Mouse (Mus musculus): ENCODE data around the gene Yjefn3. TPM values are rescaled to one million over a fixed set of nuclear protein-coding genes. Genes with fewer than 3 reads are reported as not detected.

Gene Yjefn3
- polyA plus RNA-seq, 1 experiment from 2014 or later, result 8.4 TPM

- WGBS, result 95% methylated on average over 3 of the region's 3 CpGs
- H3K4me1 ChIP-seq (ENCODE audit: control insufficient read depth, insufficient read depth, low read length), result 0 out of 2 replicates have a peak, but pooled peaks cover 2% of the 10 kb centered on the region
- H3K36me3 ChIP-seq (ENCODE audit: control insufficient read depth, insufficient read depth, low read length), result peaks cover 2% of the 10 kb centered on the region; the same call in 1 of the 2 replicates
- no peak overlapping the region for H3K4me3 ChIP-seq (replicated peaks; ENCODE audit: low read depth, low read length)
- H3K27me3 ChIP-seq (ENCODE audit: control insufficient read depth, insufficient read depth, low read length), result no peaks in the 10 kb centered on the region
- DNase-seq (no peak), ATAC-seq (ENCODE audit: low FRiP score, low TSS enrichment) (no peak)
- H3K27ac ChIP-seq (replicated peaks; ENCODE audit: low read depth, low read length), result no peak overlapping the region
- H3K9ac ChIP-seq (replicated peaks; ENCODE audit: low read length), result no peak overlapping the region
- H3K4me2 ChIP-seq (ENCODE audit: low read length), result no peak overlapping the region
- no peaks in the 10 kb centered on the region for H3K9me3 ChIP-seq (ENCODE audit: control insufficient read depth, low read length)
These were observed 32.9 kb upstream of the Yjefn3 start for GRCm38 (mm10) chr8:69935431-69935830.

- H3K4me1 ChIP-seq (ENCODE audit: control insufficient read depth, insufficient read depth, low read length), result 0 out of 2 replicates have a peak, but pooled peaks cover 2% of the 10 kb centered on the region
- H3K36me3 ChIP-seq (ENCODE audit: control insufficient read depth, insufficient read depth, low read length), result peaks cover 2% of the 10 kb centered on the region; the same call in 1 of the 2 replicates
- ATAC-seq (ENCODE audit: low FRiP score, low TSS enrichment) (no peak), DNase-seq (no peak)
- no peaks in the 10 kb centered on the region for H3K27me3 ChIP-seq (ENCODE audit: control insufficient read depth, insufficient read depth, low read length)
- H3K9me3 ChIP-seq (ENCODE audit: control insufficient read depth, low read length), result no peaks in the 10 kb centered on the region
- H3K9ac ChIP-seq (replicated peaks; ENCODE audit: low read length), result no peak overlapping the region
- 91% methylated on average over 5 of the region's 5 CpGs for WGBS
- no peak overlapping the region for H3K27ac ChIP-seq (replicated peaks; ENCODE audit: low read depth, low read length)
- H3K4me3 ChIP-seq (replicated peaks; ENCODE audit: low read depth, low read length), result no peak overlapping the region
- no peak overlapping the region for H3K4me2 ChIP-seq (ENCODE audit: low read length)
These were observed 32.1 kb upstream of the Yjefn3 start for GRCm38 (mm10) chr8:69934582-69934981.

GRCm38 (mm10) chr8:69933811-69934210, 31.3 kb upstream of the Yjefn3 start:
- WGBS, result 90% methylated on average over 2 of the region's 2 CpGs

GRCm38 (mm10) chr8:69926901-69927300, 24.4 kb upstream of the Yjefn3 start:
- DNase-seq, result no peak
- H3K4me1 ChIP-seq (ENCODE audit: control insufficient read depth, insufficient read depth, low read length), result no peaks in the 10 kb centered on the region
- no peak for ATAC-seq (ENCODE audit: low FRiP score, low TSS enrichment)
- H3K9ac ChIP-seq (replicated peaks; ENCODE audit: low read length), result no peak overlapping the region
- H3K4me2 ChIP-seq (ENCODE audit: low read length), result no peak overlapping the region
- H3K36me3 ChIP-seq (ENCODE audit: control insufficient read depth, insufficient read depth, low read length), result no peaks in the 10 kb centered on the region
- H3K4me3 ChIP-seq (replicated peaks; ENCODE audit: low read depth, low read length), result no peak overlapping the region
- no peaks in the 10 kb centered on the region for H3K27me3 ChIP-seq (ENCODE audit: control insufficient read depth, insufficient read depth, low read length)
- no peaks in the 10 kb centered on the region for H3K9me3 ChIP-seq (ENCODE audit: control insufficient read depth, low read length)
- H3K27ac ChIP-seq (replicated peaks; ENCODE audit: low read depth, low read length), result no peak overlapping the region

More at GRCm38 (mm10) chr8:69933811-69934210, 31.3 kb upstream of the Yjefn3 start:
- no peak overlapping the region for H3K27ac ChIP-seq (replicated peaks; ENCODE audit: low read depth, low read length)
- peaks cover 2% of the 10 kb centered on the region; the same call in 1 of the 2 replicates for H3K36me3 ChIP-seq (ENCODE audit: control insufficient read depth, insufficient read depth, low read length)
- H3K27me3 ChIP-seq (ENCODE audit: control insufficient read depth, insufficient read depth, low read length), result no peaks in the 10 kb centered on the region
- ATAC-seq (ENCODE audit: low FRiP score, low TSS enrichment), result no peak
- no peaks in the 10 kb centered on the region for H3K9me3 ChIP-seq (ENCODE audit: control insufficient read depth, low read length)
- no peak overlapping the region for H3K4me2 ChIP-seq (ENCODE audit: low read length)
- H3K9ac ChIP-seq (replicated peaks; ENCODE audit: low read length), result no peak overlapping the region
- H3K4me1 ChIP-seq (ENCODE audit: control insufficient read depth, insufficient read depth, low read length), result 0 out of 2 replicates have a peak, but pooled peaks cover 2% of the 10 kb centered on the region
- no peak overlapping the region for H3K4me3 ChIP-seq (replicated peaks; ENCODE audit: low read depth, low read length)
- no peak for DNase-seq

GRCm38 (mm10) chr8:69923986-69924385, 21.5 kb upstream of the Yjefn3 start:
- no peaks in the 10 kb centered on the region for H3K36me3 ChIP-seq (ENCODE audit: control insufficient read depth, insufficient read depth, low read length)
- H3K4me1 ChIP-seq (ENCODE audit: control insufficient read depth, insufficient read depth, low read length), result peaks cover 16% of the 10 kb centered on the region
- H3K27ac ChIP-seq (replicated peaks; ENCODE audit: low read depth, low read length), result no peak overlapping the region
- H3K9me3 ChIP-seq (ENCODE audit: control insufficient read depth, low read length), result no peaks in the 10 kb centered on the region
- DNase-seq, result no peak
- no peak overlapping the region for H3K4me2 ChIP-seq (ENCODE audit: low read length)
- H3K4me3 ChIP-seq (replicated peaks; ENCODE audit: low read depth, low read length), result no peak overlapping the region
- no peak for ATAC-seq (ENCODE audit: low FRiP score, low TSS enrichment)
- 82% methylated on average over 1 of the region's 1 CpGs for WGBS
- H3K9ac ChIP-seq (replicated peaks; ENCODE audit: low read length), result no peak overlapping the region
- H3K27me3 ChIP-seq (ENCODE audit: control insufficient read depth, insufficient read depth, low read length), result no peaks in the 10 kb centered on the region

- Histone ChIP-seq H3K36me3 (ENCODE audit: control insufficient read depth, insufficient read depth, low read length) (peaks cover 15% of the 10 kb centered on the region), H3K9ac (replicated peaks; ENCODE audit: low read length) (no peak overlapping the region), H3K4me2 (ENCODE audit: low read length) (no peak overlapping the region), H3K4me1 (ENCODE audit: control insufficient read depth, insufficient read depth, low read length) (peaks cover 16% of the 10 kb centered on the region), H3K4me3 (replicated peaks; ENCODE audit: low read depth, low read length) (no peak overlapping the region), H3K9me3 (ENCODE audit: control insufficient read depth, low read length) (no peaks in the 10 kb centered on the region), H3K27me3 (ENCODE audit: control insufficient read depth, insufficient read depth, low read length) (no peaks in the 10 kb centered on the region), H3K27ac (replicated peaks; ENCODE audit: low read depth, low read length) (peak overlapping the region; percentile 83)
- ATAC-seq (ENCODE audit: low FRiP score, low TSS enrichment), result no peak
- 95% methylated on average over 2 of the region's 2 CpGs for WGBS
- DNase-seq, result no peak
These were observed 18.6 kb upstream of the Yjefn3 start for GRCm38 (mm10) chr8:69921141-69921540.

GRCm38 (mm10) chr8:69919876-69920662, 17.6 kb upstream of the Yjefn3 start:
- WGBS, result 47% methylated on average over 11 of the region's 11 CpGs
- Histone ChIP-seq H3K4me3 (replicated peaks; ENCODE audit: low read depth, low read length) (no peak overlapping the region), H3K9ac (replicated peaks; ENCODE audit: low read length) (peak overlapping the region; percentile 21; the same call in 1 of the 2 replicates)

GRCm38 (mm10) chr8:69919010-69919409, 16.5 kb upstream of the Yjefn3 start:
- H3K4me2 ChIP-seq (ENCODE audit: low read length), result no peak overlapping the region
- peaks cover 35% of the 10 kb centered on the region for H3K36me3 ChIP-seq (ENCODE audit: control insufficient read depth, insufficient read depth, low read length)
- H3K4me3 ChIP-seq (replicated peaks; ENCODE audit: low read depth, low read length), result no peak overlapping the region
- peak; percentile 66; the same call in 1 of the 2 replicates for ATAC-seq (ENCODE audit: low FRiP score, low TSS enrichment)
- no peak overlapping the region for H3K27ac ChIP-seq (replicated peaks; ENCODE audit: low read depth, low read length)
- 71% methylated on average over 1 of the region's 1 CpGs for WGBS
- H3K4me1 ChIP-seq (ENCODE audit: control insufficient read depth, insufficient read depth, low read length), result peaks cover 16% of the 10 kb centered on the region
- H3K9me3 ChIP-seq (ENCODE audit: control insufficient read depth, low read length), result no peaks in the 10 kb centered on the region
- H3K9ac ChIP-seq (replicated peaks; ENCODE audit: low read length), result no peak overlapping the region
- peak; percentile 93 for DNase-seq
- H3K27me3 ChIP-seq (ENCODE audit: control insufficient read depth, insufficient read depth, low read length), result no peaks in the 10 kb centered on the region

More at GRCm38 (mm10) chr8:69919876-69920662, 17.6 kb upstream of the Yjefn3 start:
- ATAC-seq (ENCODE audit: low FRiP score, low TSS enrichment) (peak; percentile 72), DNase-seq (peak; percentile 86)
- Histone ChIP-seq H3K4me2 (ENCODE audit: low read length) (peak overlapping the region; percentile 23; the same call in 1 of the 2 replicates), H3K4me1 (ENCODE audit: control insufficient read depth, insufficient read depth, low read length) (peaks cover 16% of the 10 kb centered on the region), H3K27me3 (ENCODE audit: control insufficient read depth, insufficient read depth, low read length) (no peaks in the 10 kb centered on the region), H3K27ac (replicated peaks; ENCODE audit: low read depth, low read length) (peak overlapping the region; percentile 83), H3K36me3 (ENCODE audit: control insufficient read depth, insufficient read depth, low read length) (peaks cover 25% of the 10 kb centered on the region), H3K9me3 (ENCODE audit: control insufficient read depth, low read length) (no peaks in the 10 kb centered on the region)

- Histone ChIP-seq H3K4me1 (ENCODE audit: control insufficient read depth, insufficient read depth, low read length) (peaks cover 16% of the 10 kb centered on the region), H3K36me3 (ENCODE audit: control insufficient read depth, insufficient read depth, low read length) (peaks cover 40% of the 10 kb centered on the region), H3K27me3 (ENCODE audit: control insufficient read depth, insufficient read depth, low read length) (no peaks in the 10 kb centered on the region), H3K9ac (replicated peaks; ENCODE audit: low read length) (no peak overlapping the region), H3K4me3 (replicated peaks; ENCODE audit: low read depth, low read length) (no peak overlapping the region), H3K9me3 (ENCODE audit: control insufficient read depth, low read length) (no peaks in the 10 kb centered on the region), H3K27ac (replicated peaks; ENCODE audit: low read depth, low read length) (no peak overlapping the region), H3K4me2 (ENCODE audit: low read length) (no peak overlapping the region)
- DNase-seq, result no peak
- ATAC-seq (ENCODE audit: low FRiP score, low TSS enrichment), result no peak
These were observed 16.0 kb upstream of the Yjefn3 start for GRCm38 (mm10) chr8:69918506-69918905.
